Mouse (Mus musculus) midbrain, embryonic 16.5 days (tissue): ENCODE data around the gene Klf6. TPM values are rescaled to one million over a fixed set of nuclear protein-coding genes. Genes with fewer than 3 reads are reported as not detected.

Experiments
- ATAC-seq: fragments of 200-750 bp; cut with Nextera tagmentation; 2 replicates; pipeline ENCODE4 v1.8.0; 2017; ENCODE audit warnings: moderate TSS enrichment
- H3K27ac ChIP-seq: fragments of 300-500 bp; sonication (generic); 2 replicates; pipeline ENCODE4 v1.5.1; 2014; ENCODE audit warnings: mild to moderate bottlenecking, low read length, mixed read lengths
- H3K27me3 ChIP-seq: fragments of 300-500 bp; sonication (generic); 2 replicates; pipeline ENCODE4 v1.6.1; 2014; ENCODE audit warnings: low read depth, low read length, mixed read lengths; ENCODE audit not compliant: control insufficient read depth, insufficient read depth
- H3K36me3 ChIP-seq: fragments of 300-500 bp; sonication (generic); 2 replicates; pipeline ENCODE4 v1.6.1; 2014; ENCODE audit warnings: mild to moderate bottlenecking, low read length, moderate library complexity, mixed read lengths; ENCODE audit not compliant: control insufficient read depth, insufficient read depth
- H3K4me1 ChIP-seq: fragments of 300-500 bp; sonication (generic); 2 replicates; pipeline ENCODE4 v1.6.1; 2014; ENCODE audit warnings: mild to moderate bottlenecking, low read length, mixed read lengths; ENCODE audit not compliant: control insufficient read depth, insufficient read depth
- H3K4me2 ChIP-seq: fragments of 300-500 bp; sonication (generic); 2 replicates; pipeline ENCODE4 v1.6.1; 2014; ENCODE audit warnings: mild to moderate bottlenecking, low read length, mixed read lengths
- H3K4me3 ChIP-seq: fragments of 300-500 bp; sonication (generic); 2 replicates; pipeline ENCODE4 v1.5.1; 2014; ENCODE audit warnings: low read depth, mild to moderate bottlenecking, low read length, moderate library complexity, mixed read lengths
- H3K9ac ChIP-seq: fragments of 300-500 bp; sonication (generic); 2 replicates; pipeline ENCODE4 v1.6.1; 2014; ENCODE audit warnings: low read depth, low read length, mixed read lengths
- H3K9me3 ChIP-seq: fragments of 300-500 bp; sonication (generic); replicated peaks from 2 replicates; pipeline ENCODE4 v1.6.1; 2014; ENCODE audit warnings: mild to moderate bottlenecking, low read length, mixed read lengths; ENCODE audit not compliant: control insufficient read depth, poor library complexity, severe bottlenecking
- WGBS: fragments of 180-500 bp; shearing (Covaris S2); extraction: QIAGEN DNeasy Blood & Tissue Kit; methylation state at CpG from one replicate; pipeline ENCODE4 v1.1.7; 2014; 5-methylcytosine and 5-hydroxymethylcytosine counted together
- polyA plus RNA-seq: library from polyadenylated mRNA; unstranded; fragments of >200 nt; fragmentation: Nextera tagmentation; extraction: Ambion mirVana; gene quantifications from 2 replicates; pipeline ENCODE4 v1.2.1, GENCODE M21; 2015

Klf6 gene
- 132 and 146 TPM in 2 replicates for polyA plus RNA-seq

- H3K9me3 ChIP-seq = no peaks in the 10 kb centered on the region
- H3K27ac ChIP-seq = peak within 1 kb of the TSS; percentile 99
- H3K4me3 ChIP-seq = peak within 1 kb of the TSS; percentile 75
- H3K4me2 ChIP-seq = peak within 1 kb of the TSS; percentile 69
- no peaks in the 10 kb centered on the region for H3K27me3 ChIP-seq
- H3K36me3 ChIP-seq = peaks cover 8% of the 10 kb centered on the region
- ATAC-seq = peak; percentile 99
- peaks cover 19% of the 10 kb centered on the region for H3K4me1 ChIP-seq
- under 1% methylated on average over 57 of the region's 60 CpGs for WGBS
- H3K9ac ChIP-seq = peak within 1 kb of the TSS; percentile 80
These were observed at the start of gene Klf6 for GRCm38 (mm10) chr13:5861157-5862002. TSS of gene Klf6 (plus strand) at chr13:5861482.

DNA sequence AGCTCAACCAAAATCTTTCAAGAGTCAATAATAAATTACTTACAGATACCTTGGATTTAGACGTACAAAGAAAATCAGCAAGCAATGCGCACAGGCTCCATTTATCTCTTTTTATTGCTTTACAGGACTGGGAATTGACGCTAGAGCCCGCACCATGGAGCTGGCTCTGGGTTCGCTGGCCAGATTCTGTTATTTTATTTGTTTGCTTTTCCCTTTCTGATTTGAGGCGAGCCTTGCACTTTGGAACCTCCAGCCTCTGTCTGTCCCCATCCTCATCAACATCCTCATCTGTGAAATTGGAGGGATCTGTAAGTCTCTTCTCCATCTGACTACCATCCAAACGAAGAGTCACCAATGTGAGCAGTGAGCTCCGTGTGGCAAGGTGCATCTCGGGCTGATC is 47.8 kb upstream of the Klf6 start:
- no peak for ATAC-seq
- no peaks in the 10 kb centered on the region for H3K36me3 ChIP-seq
- H3K4me3 ChIP-seq = no peak overlapping the region
- no peaks in the 10 kb centered on the region for H3K4me1 ChIP-seq
- no peak overlapping the region for H3K4me2 ChIP-seq
- WGBS = 96% methylated on average over 9 of the region's 9 CpGs
- H3K27me3 ChIP-seq = no peaks in the 10 kb centered on the region
- no peak overlapping the region for H3K9ac ChIP-seq
- H3K27ac ChIP-seq = no peak overlapping the region
- no peaks in the 10 kb centered on the region for H3K9me3 ChIP-seq

- Histone ChIP-seq H3K4me3 (no peak overlapping the region), H3K27me3 (no peaks in the 10 kb centered on the region), H3K36me3 (no peaks in the 10 kb centered on the region), H3K9me3 (no peaks in the 10 kb centered on the region), H3K27ac (no peak overlapping the region), H3K4me2 (no peak overlapping the region), H3K9ac (no peak overlapping the region), H3K4me1 (no peaks in the 10 kb centered on the region)
- ATAC-seq = no peak
- WGBS = 88% methylated on average over 3 of the region's 3 CpGs
These were observed 44.0 kb upstream of the Klf6 start for GRCm38 (mm10) chr13:5817250-5817649.

GRCm38 (mm10) chr13:5819173-5819572 is 42.1 kb upstream of the Klf6 start:
- WGBS = 46% methylated on average over 3 of the region's 3 CpGs
- no peak overlapping the region for H3K27ac ChIP-seq
- ATAC-seq = no peak

DNA sequence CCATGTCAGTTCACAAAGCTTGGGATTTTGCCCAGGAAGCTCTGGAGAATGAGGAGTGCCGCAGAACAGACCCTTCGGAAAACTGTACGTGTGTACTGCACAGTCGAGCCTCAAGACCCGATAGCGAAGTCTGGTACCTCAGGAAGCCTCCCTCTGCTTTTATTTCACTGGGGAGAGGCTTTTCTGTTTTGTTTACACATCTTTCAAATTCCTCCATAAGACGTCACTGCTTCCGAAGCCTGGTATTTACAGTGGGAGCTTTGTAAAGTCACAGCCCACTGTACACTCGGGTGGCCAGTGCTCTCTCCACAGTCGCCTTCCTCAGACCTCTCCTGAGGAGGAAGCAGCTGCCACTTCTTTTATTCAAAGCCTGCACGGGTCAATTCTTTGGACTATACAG is 38.7 kb upstream of the Klf6 start:
- H3K4me3 ChIP-seq = no peak overlapping the region
- WGBS = 65% methylated on average over 11 of the region's 11 CpGs

More at GRCm38 (mm10) chr13:5819173-5819572, 42.1 kb upstream of the Klf6 start:
- Histone ChIP-seq H3K36me3 (no peaks in the 10 kb centered on the region), H3K27me3 (no peaks in the 10 kb centered on the region), H3K4me2 (no peak overlapping the region), H3K4me3 (no peak overlapping the region), H3K9ac (no peak overlapping the region), H3K4me1 (no peaks in the 10 kb centered on the region), H3K9me3 (no peaks in the 10 kb centered on the region)

DNA sequence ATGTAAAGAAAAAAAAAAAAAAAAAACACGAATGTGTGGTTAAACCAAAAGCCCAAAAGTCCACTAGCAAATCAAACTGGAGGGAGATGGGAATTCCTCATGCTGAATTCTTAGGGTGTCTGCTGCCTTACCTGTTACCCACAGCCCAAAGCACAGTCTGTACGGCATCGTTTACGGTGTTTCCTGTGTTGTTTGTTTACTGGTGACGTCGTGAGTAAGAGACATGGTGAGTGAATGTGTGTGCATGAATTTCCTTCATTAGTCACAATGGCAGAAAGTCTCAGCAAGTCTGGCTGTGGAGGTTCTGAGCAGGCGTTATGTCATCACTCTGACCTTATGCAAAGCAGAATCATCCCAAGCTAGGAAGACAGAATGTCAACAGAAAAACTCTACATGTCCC is 38.1 kb upstream of the Klf6 start:
- WGBS = 82% methylated on average over 7 of the region's 7 CpGs
- no peak for ATAC-seq
- Histone ChIP-seq H3K4me1 (no peaks in the 10 kb centered on the region), H3K27me3 (no peaks in the 10 kb centered on the region), H3K9me3 (no peaks in the 10 kb centered on the region), H3K9ac (no peak overlapping the region), H3K27ac (no peak overlapping the region), H3K4me2 (no peak overlapping the region), H3K36me3 (no peaks in the 10 kb centered on the region), H3K4me3 (no peak overlapping the region)

More for the DNA sequence above, 38.7 kb upstream of the Klf6 start:
- Histone ChIP-seq H3K9me3 (no peaks in the 10 kb centered on the region), H3K4me2 (no peak overlapping the region), H3K27ac (no peak overlapping the region), H3K36me3 (no peaks in the 10 kb centered on the region), H3K9ac (no peak overlapping the region), H3K27me3 (no peaks in the 10 kb centered on the region), H3K4me1 (no peaks in the 10 kb centered on the region)
- no peak for ATAC-seq

GRCm38 (mm10) chr13:5824189-5824815 is 37.0 kb upstream of the Klf6 start:
- no peak overlapping the region for H3K4me2 ChIP-seq
- no peaks in the 10 kb centered on the region for H3K36me3 ChIP-seq
- WGBS = 71% methylated on average over 8 of the region's 8 CpGs
- no peaks in the 10 kb centered on the region for H3K4me1 ChIP-seq
- H3K4me3 ChIP-seq = no peak overlapping the region
- no peak overlapping the region for H3K27ac ChIP-seq
- ATAC-seq = no peak
- H3K9me3 ChIP-seq = no peaks in the 10 kb centered on the region
- no peaks in the 10 kb centered on the region for H3K27me3 ChIP-seq
- no peak overlapping the region for H3K9ac ChIP-seq

GRCm38 (mm10) chr13:5826170-5826827 is 35.0 kb upstream of the Klf6 start:
- no peaks in the 10 kb centered on the region for H3K9me3 ChIP-seq
- no peaks in the 10 kb centered on the region for H3K36me3 ChIP-seq
- H3K4me1 ChIP-seq = no peaks in the 10 kb centered on the region
- no peak overlapping the region for H3K4me3 ChIP-seq
- no peak for ATAC-seq
- H3K27me3 ChIP-seq = no peaks in the 10 kb centered on the region
- H3K4me2 ChIP-seq = no peak overlapping the region
- no peak overlapping the region for H3K27ac ChIP-seq
- 71% methylated on average over 9 of the region's 9 CpGs for WGBS
- no peak overlapping the region for H3K9ac ChIP-seq

GRCm38 (mm10) chr13:5831976-5832375 is 29.3 kb upstream of the Klf6 start:
- H3K4me1 ChIP-seq = no peaks in the 10 kb centered on the region
- no peaks in the 10 kb centered on the region for H3K36me3 ChIP-seq
- WGBS = 7% methylated on average over 7 of the region's 7 CpGs
- ATAC-seq = no peak
- H3K4me2 ChIP-seq = no peak overlapping the region
- H3K9ac ChIP-seq = no peak overlapping the region
- no peak overlapping the region for H3K27ac ChIP-seq
- no peak overlapping the region for H3K4me3 ChIP-seq
- no peaks in the 10 kb centered on the region for H3K9me3 ChIP-seq
- no peaks in the 10 kb centered on the region for H3K27me3 ChIP-seq
